Mouse (Mus musculus) ES-E14 (cell line): ENCODE measurements around the gene Rbfox2. TPM values are rescaled to one million over a fixed set of nuclear protein-coding genes. Genes with fewer than 3 reads are reported as not detected.

ENCODE experiments used
- DNase-seq: peaks from one replicate; pipeline ENCODE4 v3.0.0-alpha.2; 2013; ENCODE audit warnings: low read depth, low spot score
- H3K27ac ChIP-seq: 2 replicates; pipeline ENCODE4 v1.5.1; 2012; ENCODE audit warnings: low read depth, mild to moderate bottlenecking, low read length, moderate library complexity, mixed read lengths; ENCODE audit not compliant: poor library complexity, insufficient read depth, severe bottlenecking
- H3K36me3 ChIP-seq: 2 replicates; pipeline ENCODE4 v1.6.1; 2012; ENCODE audit warnings: mild to moderate bottlenecking, low read length, moderate library complexity, mixed read lengths; ENCODE audit not compliant: control insufficient read depth, poor library complexity, insufficient read depth, severe bottlenecking
- H3K4me1 ChIP-seq, 2 experiments: fragments of 150-350 bp in 1 of 2; sonication (generic) in 1 of 2; 2 replicates each; pipeline ENCODE4 v1.6.1; 2012; ENCODE audit warnings: low read length in 2 of 2, mild to moderate bottlenecking in 1 of 2, mixed read lengths in 1 of 2; ENCODE audit not compliant: control insufficient read depth in 2 of 2, insufficient read depth in 2 of 2, poor library complexity in 1 of 2
- H3K4me3 ChIP-seq, 2 experiments: fragments of 150-350 bp in 1 of 2; sonication (generic) in 1 of 2; 2 replicates each; pipeline ENCODE4 v1.5.1; 2012; ENCODE audit warnings: low read length in 2 of 2, low read depth in 1 of 2, mild to moderate bottlenecking in 1 of 2, mixed read lengths in 1 of 2; ENCODE audit not compliant: insufficient read depth in 1 of 2, poor library complexity in 1 of 2, severe bottlenecking in 1 of 2
- H3K9ac ChIP-seq: 2 replicates; pipeline ENCODE4 v1.6.1; 2012; ENCODE audit warnings: low read depth, mild to moderate bottlenecking, low read length, mixed read lengths; ENCODE audit not compliant: poor library complexity, insufficient read depth, severe bottlenecking
- H3K9me3 ChIP-seq: fragments of 150-350 bp; sonication (generic); 2 replicates; pipeline ENCODE4 v1.6.1; 2012; ENCODE audit warnings: low read depth, mild to moderate bottlenecking, low read length; ENCODE audit not compliant: control insufficient read depth, insufficient read depth
- CHD2 ChIP-seq: IDR thresholded peaks from 2 replicates; pipeline ENCODE4 v1.6.1; 2014; ENCODE audit warnings: mild to moderate bottlenecking, low read depth, low read length, inconsistent platforms
- HCFC1 ChIP-seq: IDR thresholded peaks from 2 replicates; pipeline ENCODE4 v1.6.1; 2012; ENCODE audit warnings: low read length, inconsistent platforms, borderline replicate concordance; ENCODE audit not compliant: insufficient read depth
- MAFK ChIP-seq: IDR thresholded peaks from 2 replicates; pipeline ENCODE4 v1.6.1; 2014; ENCODE audit warnings: mild to moderate bottlenecking, low read depth, low read length, inconsistent platforms; ENCODE audit not compliant: insufficient read depth
- ZC3H11A ChIP-seq: IDR thresholded peaks from 2 replicates; pipeline ENCODE4 v1.6.1; 2012; ENCODE audit warnings: low read depth, mild to moderate bottlenecking, inconsistent platforms, low read length, borderline replicate concordance
- ZNF384 ChIP-seq: IDR thresholded peaks from 2 replicates; pipeline ENCODE4 v1.6.1; 2012; ENCODE audit warnings: low read depth, low read length, inconsistent platforms
- in situ Hi-C, 2 experiments: fragments of 600-800 bp; cut with MboI; formaldehyde crosslinking; loops; one replicate each; pipeline ENCODE4 v1.15.1; 2025; ENCODE audit warnings: low sequenced_read_pairs in 2 of 2, inconsistent platforms in 1 of 2; ENCODE audit not compliant: unreplicated experiment in 2 of 2
- total RNA-seq: library from RNA; depleted of rRNA; stranded (reverse); fragments of 300-350 nt; gene quantifications from 2 replicates; pipeline ENCODE4 v1.2.3, GENCODE M21; 2012

Rbfox2 gene
- total RNA-seq, 1 experiment: 56.4 TPM

DNA sequence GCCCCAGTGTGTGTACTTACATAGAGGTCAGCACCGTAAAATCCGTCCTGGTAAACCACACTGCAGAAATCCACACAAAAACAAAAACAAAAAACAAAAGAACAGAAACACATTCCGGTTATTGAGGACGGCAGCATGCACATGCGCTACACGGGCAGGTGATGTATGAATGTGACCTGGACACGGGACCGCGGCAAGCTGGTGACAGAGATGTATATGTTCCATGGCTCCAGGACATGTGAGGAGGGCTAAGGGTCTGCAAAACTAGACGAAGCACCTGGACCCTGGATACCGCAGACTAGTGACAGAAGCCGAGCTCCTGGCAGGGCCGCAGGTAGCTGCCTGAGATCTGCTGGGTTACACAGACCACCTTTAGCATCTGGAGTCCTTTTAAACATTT, 212.4 kb downstream of the Rbfox2 start:
- Histone ChIP-seq H3K4me3 (no peak overlapping the region), H3K4me1 (0 out of 4 replicates have a peak, but pooled peaks cover 0 to 3% of the 10 kb centered on the region in 2 experiments), H3K9ac (no peak overlapping the region), H3K27ac (no peak overlapping the region), H3K9me3 (no peaks in the 10 kb centered on the region), H3K36me3 (peaks cover 26% of the 10 kb centered on the region)
- in situ Hi-C loops: no loop called here
- TF ChIP-seq CHD2 (no peak), ZC3H11A (no peak), ZNF384 (no peak), MAFK (no peak), HCFC1 (no peak)
- DNase-seq: no peak

DNA sequence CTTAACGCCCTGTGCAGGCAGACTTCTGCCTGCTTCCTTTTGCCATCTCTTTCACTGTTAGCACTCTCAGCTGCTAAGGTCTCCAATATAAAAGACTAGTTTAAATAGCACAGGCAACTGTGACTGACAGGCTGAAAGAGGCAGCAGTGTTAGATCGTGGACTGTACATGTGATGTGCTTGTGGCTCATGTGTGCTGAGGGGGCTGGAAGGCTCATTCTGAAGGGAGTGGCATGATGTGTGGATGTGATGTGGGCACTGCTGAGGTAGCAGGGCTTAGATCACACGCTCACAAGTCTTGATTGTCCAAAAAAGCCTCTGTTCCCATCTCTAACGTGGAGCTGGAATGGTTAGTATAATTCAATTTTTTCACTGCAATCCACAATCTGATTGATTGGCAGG, 215.4 kb downstream of the Rbfox2 start:
- Histone ChIP-seq H3K9ac (no peak overlapping the region), H3K27ac (no peak overlapping the region), H3K4me1 (peaks cover 0 to 2% of the 10 kb centered on the region in 2 experiments; a peak in 1 of 4 replicates), H3K9me3 (no peaks in the 10 kb centered on the region), H3K36me3 (peaks cover 13% of the 10 kb centered on the region), H3K4me3 (no peak overlapping the region)
- DNase-seq: no peak
- no peak for TF ChIP-seq ZNF384
- in situ Hi-C loops: no loop called here

DNA sequence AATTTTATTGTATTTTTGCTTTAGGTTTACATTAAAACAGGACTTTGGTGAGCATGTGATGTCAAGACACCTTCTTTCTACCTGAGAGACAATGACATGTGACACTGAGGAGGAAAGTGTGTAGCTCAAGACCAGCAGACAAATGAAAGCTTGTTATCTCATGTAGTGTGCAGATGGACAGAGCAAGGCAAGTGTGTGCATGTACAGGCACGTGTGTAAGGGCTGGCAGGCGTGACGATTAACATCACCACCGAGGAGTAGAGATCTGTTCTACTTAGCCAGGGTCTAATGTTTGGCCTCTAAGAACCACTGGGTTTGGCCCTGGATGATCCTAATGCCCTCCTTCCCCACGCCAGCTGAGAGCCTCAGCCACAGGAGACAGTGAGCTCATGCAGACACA, 216.3 kb downstream of the Rbfox2 start:
- TF ChIP-seq ZNF384 (no peak), ZC3H11A (no peak), MAFK (no peak), HCFC1 (no peak), CHD2 (no peak)
- H3K4me3 ChIP-seq: no peak overlapping the region
- H3K36me3 ChIP-seq: peaks cover 11% of the 10 kb centered on the region; the same call in 1 of the 2 replicates
- H3K9me3 ChIP-seq: no peaks in the 10 kb centered on the region
- in situ Hi-C loops: no loop called here
- DNase-seq: no peak
- H3K27ac ChIP-seq: no peak overlapping the region
- H3K4me1 ChIP-seq: peaks cover 0 to 2% of the 10 kb centered on the region in 2 experiments; a peak in 1 of 4 replicates
- no peak overlapping the region for H3K9ac ChIP-seq

DNA sequence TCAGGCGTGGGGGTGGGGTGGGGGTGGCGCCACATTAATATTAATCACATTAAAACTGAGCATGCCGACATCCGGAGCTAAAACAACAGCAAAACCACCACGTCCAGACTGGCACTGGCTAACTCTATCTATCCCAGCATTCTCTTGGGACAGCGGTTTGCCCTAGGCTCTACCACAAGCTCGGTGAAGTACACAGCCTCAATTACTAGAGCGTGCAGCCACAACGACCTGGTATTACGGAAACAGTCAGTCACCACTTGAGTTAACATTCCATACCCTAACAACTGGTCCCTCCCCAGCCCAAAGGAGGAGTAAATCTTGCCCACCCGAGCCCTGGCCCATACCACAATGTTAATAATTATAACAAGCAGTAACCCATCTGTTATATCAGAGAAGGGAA, 217.6 kb downstream of the Rbfox2 start:
- no peak for DNase-seq
- Histone ChIP-seq H3K36me3 (peaks cover 7% of the 10 kb centered on the region; the same call in 1 of the 2 replicates), H3K9me3 (no peaks in the 10 kb centered on the region), H3K27ac (no peak overlapping the region), H3K4me1 (peaks cover 0 to 2% of the 10 kb centered on the region in 2 experiments; a peak in 1 of 4 replicates), H3K9ac (no peak overlapping the region), H3K4me3 (no peak overlapping the region)
- no peak for TF ChIP-seq MAFK
- TF ChIP-seq CHD2: no peak
- no peak for TF ChIP-seq ZC3H11A
- TF ChIP-seq HCFC1: no peak
- TF ChIP-seq ZNF384: no peak
- in situ Hi-C loops: no loop called here

DNA sequence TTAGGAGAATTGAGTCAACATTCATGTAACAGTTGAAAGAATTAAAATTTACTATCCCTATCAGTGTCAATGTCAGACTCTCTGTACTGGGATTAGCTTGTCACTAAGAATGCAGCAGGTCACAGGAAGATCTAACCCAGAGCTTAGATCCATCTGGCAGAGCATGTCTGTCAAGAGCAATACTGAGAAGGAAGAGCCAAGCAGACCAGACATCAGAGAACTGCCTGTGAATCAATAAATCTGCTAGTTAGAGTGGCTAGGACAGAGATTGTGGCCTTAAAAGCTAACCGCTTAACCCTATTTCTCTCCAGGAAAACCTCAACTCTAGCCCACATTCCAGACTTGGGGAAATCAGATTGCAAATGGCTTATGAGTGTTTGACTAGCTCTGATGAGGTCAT, 220.3 kb downstream of the Rbfox2 start:
- Histone ChIP-seq H3K4me3 (no peak overlapping the region), H3K4me1 (peaks cover 0 to 7% of the 10 kb centered on the region in 2 experiments; a peak in 2 of 4 replicates), H3K9ac (no peak overlapping the region), H3K9me3 (no peaks in the 10 kb centered on the region), H3K36me3 (peaks cover 7% of the 10 kb centered on the region; the same call in 1 of the 2 replicates), H3K27ac (no peak overlapping the region)
- in situ Hi-C loops: no loop called here
- TF ChIP-seq MAFK: no peak
- no peak for TF ChIP-seq HCFC1
- no peak for TF ChIP-seq CHD2
- no peak for DNase-seq
